Mouse (Mus musculus): Measurements from ENCODE around the gene Usp6nl. TPM values are rescaled to one million over a fixed set of nuclear protein-coding genes. Genes with fewer than 3 reads are reported as not detected.

The Usp6nl gene
- total and polyA plus RNA-seq, 3 experiments = 8.9 to 67.1 (median 24.8) TPM

DNA sequence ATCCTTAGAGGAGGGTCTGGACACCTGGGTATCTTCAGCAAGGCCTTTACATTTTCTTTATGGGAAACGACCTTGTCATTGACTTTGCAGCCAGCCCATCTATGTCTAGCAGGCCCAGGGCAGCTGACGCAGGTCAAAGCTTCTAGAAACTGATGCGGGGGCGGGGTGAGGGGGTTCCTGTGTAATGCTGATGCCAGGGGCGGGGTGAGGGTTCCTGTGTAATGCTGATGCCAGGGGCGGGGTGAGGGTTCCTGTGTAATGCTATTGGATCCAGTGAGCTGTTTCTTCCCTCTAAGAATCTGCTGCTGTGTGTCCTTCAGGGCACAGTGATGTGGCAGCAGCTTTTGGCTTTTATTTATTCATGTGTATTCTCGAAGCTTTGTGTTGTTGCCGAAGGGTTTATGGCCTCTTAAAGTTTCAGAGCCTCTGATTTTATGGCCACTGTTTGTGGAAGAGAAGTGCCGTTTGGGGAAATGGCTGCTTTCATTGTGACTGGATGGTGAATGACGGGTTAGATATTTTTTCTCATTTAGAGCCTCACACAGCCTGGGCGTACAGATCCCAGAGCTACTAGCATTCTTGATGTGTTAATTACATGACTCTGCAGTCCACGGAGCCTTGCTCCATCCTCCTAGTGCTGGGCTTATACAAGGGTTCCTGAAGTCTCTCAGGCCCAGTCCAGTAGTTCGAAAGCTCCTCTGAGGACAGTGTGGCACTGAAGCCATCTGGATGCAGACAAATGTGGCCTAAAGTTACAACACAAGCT is 137.0 kb downstream of the Usp6nl start:
- no peak for DNase-seq (ENCODE audit: low read depth, low spot score)
- TF ChIP-seq JUND (IDR thresholded peaks at IDR 0.05; ENCODE audit: low read depth, low read length) = no peak

DNA sequence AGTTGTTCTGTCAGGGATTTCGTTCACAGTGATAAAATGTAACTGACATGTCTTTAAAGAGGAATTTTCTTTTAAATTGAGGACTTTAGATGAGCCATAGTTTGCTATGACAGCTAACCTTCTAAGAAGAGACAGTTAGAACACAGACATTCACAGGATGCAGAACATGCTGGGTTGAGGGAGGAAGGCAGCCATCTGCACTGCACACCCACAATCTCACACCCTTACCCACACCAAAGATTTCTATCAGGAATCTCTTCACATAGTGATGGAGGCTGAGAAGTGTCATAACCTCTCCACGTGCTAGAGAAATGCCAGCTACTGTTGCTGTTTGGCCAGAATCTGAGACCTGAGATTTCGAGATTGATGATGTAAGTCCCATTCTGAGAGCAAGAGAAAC is 139.8 kb downstream of the Usp6nl start:
- TF ChIP-seq E2F4 (IDR thresholded peaks at IDR 0.05; ENCODE audit: borderline replicate concordance, low read depth, low read length) (no peak), MEF2A (IDR thresholded peaks at IDR 0.05; ENCODE audit: extremely low read depth, insufficient replicate concordance, low read depth, low read length, poor library complexity, severe bottlenecking) (no peak)
- Histone ChIP-seq H3K36me3 (ENCODE audit: control insufficient read depth in 1 of 2, insufficient read depth in 2 of 2, low read length in 2 of 2) (no peaks in the 10 kb centered on the region), H3K27ac (ENCODE audit: control insufficient read depth, low read depth, low read length) (no peak overlapping the region), H3K9me3 (replicated peaks; ENCODE audit: insufficient read depth, low read length) (no peaks in the 10 kb centered on the region), H3K79me2 (ENCODE audit: control insufficient read depth, insufficient read depth, low read length, poor library complexity) (no peaks in the 10 kb centered on the region), H3K4me3 (ENCODE audit: control insufficient read depth in 1 of 2, insufficient read depth in 1 of 2, low read depth in 2 of 2, low read length in 2 of 2) (no peak overlapping the region), H3K9ac (ENCODE audit: control insufficient read depth, low read depth, low read length, poor library complexity, severe bottlenecking) (no peak overlapping the region), H3K27me3 (ENCODE audit: control insufficient read depth in 1 of 2, insufficient read depth in 2 of 2, low read length in 2 of 2) (no peaks in the 10 kb centered on the region), H3K4me1 (ENCODE audit: control insufficient read depth in 1 of 2, insufficient read depth in 2 of 2, low read length in 2 of 2) (peaks cover 0 to 4% of the 10 kb centered on the region in 2 experiments; a peak in 1 of 4 replicates)
- no peak for DNase-seq (ENCODE audit: low read depth, low spot score)

More for the DNA sequence above, 137.0 kb downstream of the Usp6nl start:
- Histone ChIP-seq H3K4me3 (ENCODE audit: control insufficient read depth in 1 of 2, insufficient read depth in 1 of 2, low read depth in 2 of 2, low read length in 2 of 2) (no peak overlapping the region), H3K9ac (ENCODE audit: control insufficient read depth, low read depth, low read length, poor library complexity, severe bottlenecking) (no peak overlapping the region), H3K4me1 (ENCODE audit: control insufficient read depth in 1 of 2, insufficient read depth in 2 of 2, low read length in 2 of 2) (peaks cover 0 to 4% of the 10 kb centered on the region in 2 experiments; a peak in 1 of 4 replicates), H3K79me2 (ENCODE audit: control insufficient read depth, insufficient read depth, low read length, poor library complexity) (no peaks in the 10 kb centered on the region), H3K9me3 (replicated peaks; ENCODE audit: insufficient read depth, low read length) (no peaks in the 10 kb centered on the region), H3K27ac (ENCODE audit: control insufficient read depth, low read depth, low read length) (no peak overlapping the region), H3K27me3 (ENCODE audit: control insufficient read depth in 1 of 2, insufficient read depth in 2 of 2, low read length in 2 of 2) (no peaks in the 10 kb centered on the region), H3K36me3 (ENCODE audit: control insufficient read depth in 1 of 2, insufficient read depth in 2 of 2, low read length in 2 of 2) (no peaks in the 10 kb centered on the region)

DNA sequence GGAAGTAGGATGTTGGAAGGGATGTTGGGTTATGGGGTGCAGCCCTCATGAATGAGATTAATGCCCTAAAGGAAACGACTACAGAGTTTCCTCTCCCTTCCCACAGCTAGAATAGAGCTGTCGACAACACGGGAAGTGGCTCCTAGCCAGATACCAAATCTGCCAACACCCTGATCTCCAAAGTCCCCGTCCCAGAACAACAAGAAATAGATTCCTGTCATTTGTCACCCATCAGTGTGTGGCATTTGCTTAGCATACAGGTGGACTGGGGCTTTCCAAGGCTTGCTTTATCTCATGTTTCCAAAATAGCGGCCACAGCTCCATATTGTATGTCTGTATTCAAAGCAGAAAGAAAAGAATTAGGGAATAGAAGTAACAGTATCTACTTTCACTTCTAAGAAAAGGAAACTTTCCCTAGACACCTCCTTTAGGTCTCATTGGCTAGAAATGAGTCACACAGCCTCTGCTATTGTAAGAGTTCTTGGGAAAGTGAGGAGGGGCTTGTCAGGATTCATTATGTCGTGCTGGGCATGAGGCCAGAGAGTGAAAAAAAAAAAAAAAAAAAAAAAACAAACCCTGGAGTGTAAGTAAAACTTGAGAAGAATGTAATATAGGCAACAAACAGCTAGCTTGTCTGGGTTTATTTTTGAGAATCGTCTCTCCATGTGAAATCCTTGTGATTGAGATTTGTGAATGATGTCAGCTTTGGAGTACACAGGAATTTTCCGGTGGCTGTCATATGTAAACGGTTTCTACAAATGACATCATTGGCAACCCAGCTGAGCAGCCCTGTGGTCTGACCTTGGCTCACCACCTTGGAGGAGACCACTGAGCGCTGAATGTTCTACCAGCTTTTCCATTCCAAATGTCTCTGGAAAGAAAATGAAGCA is 141.6 kb downstream of the Usp6nl start:
- Histone ChIP-seq H3K9me3 (replicated peaks; ENCODE audit: insufficient read depth, low read length) (no peaks in the 10 kb centered on the region), H3K4me3 (ENCODE audit: control insufficient read depth in 1 of 2, insufficient read depth in 1 of 2, low read depth in 2 of 2, low read length in 2 of 2) (no peak overlapping the region), H3K4me1 (ENCODE audit: control insufficient read depth in 1 of 2, insufficient read depth in 2 of 2, low read length in 2 of 2) (peaks cover 0 to 4% of the 10 kb centered on the region in 2 experiments; a peak in 1 of 4 replicates), H3K27me3 (ENCODE audit: control insufficient read depth in 1 of 2, insufficient read depth in 2 of 2, low read length in 2 of 2) (no peaks in the 10 kb centered on the region), H3K36me3 (ENCODE audit: control insufficient read depth in 1 of 2, insufficient read depth in 2 of 2, low read length in 2 of 2) (no peaks in the 10 kb centered on the region), H3K27ac (ENCODE audit: control insufficient read depth, low read depth, low read length) (no peak overlapping the region), H3K9ac (ENCODE audit: control insufficient read depth, low read depth, low read length, poor library complexity, severe bottlenecking) (no peak overlapping the region), H3K79me2 (ENCODE audit: control insufficient read depth, insufficient read depth, low read length, poor library complexity) (no peaks in the 10 kb centered on the region)
- TF ChIP-seq MAFK (IDR thresholded peaks at IDR 0.05; ENCODE audit: borderline replicate concordance, low read depth, low read length) (no peak), HCFC1 (IDR thresholded peaks at IDR 0.05; ENCODE audit: low read depth, low read length) (no peak), NELFE (IDR thresholded peaks at IDR 0.05; ENCODE audit: low read depth, low read length) (no peak), TBP (IDR thresholded peaks at IDR 0.05; ENCODE audit: low read depth, low read length) (no peak), MAZ (IDR thresholded peaks at IDR 0.05; ENCODE audit: low read depth, low read length) (no peak), ZNF384 (IDR thresholded peaks at IDR 0.05; ENCODE audit: low read depth, low read length) (peak; percentile 75)
- DNase-seq (ENCODE audit: low read depth, low spot score) = no peak
